Mouse (Mus musculus) spleen, postnatal 10 days (tissue): ENCODE measurements around the gene Olfr1289.

Source experiments
- DNase-seq, 2 experiments: peaks; one replicate each; pipeline ENCODE4 v3.0.0; 2021 to 2022; ENCODE audit warnings: low spot score in 2 of 2

The Olfr1289 gene

DNA sequence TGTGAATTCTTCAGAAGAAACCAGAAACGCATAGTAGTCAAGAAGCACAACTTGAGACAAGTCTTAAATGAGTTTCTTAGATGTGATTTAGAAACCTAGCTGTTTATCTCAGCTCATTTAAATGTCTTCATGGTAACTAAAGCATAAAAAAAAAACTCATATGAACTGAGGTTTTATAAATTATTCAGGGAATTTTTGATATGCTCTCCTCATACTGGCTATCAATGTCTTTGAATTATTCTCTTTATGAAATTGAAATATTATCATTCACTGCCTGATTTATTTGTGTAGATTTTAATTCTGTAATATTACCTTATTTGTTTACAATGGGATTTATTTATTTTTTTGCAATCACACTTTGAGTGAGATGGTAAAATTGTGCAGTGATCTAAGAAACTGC lies at the start of gene Olfr1289:
Gene Olfr1289, plus strand, starts transcription at position 301 of the 400 bp plus-strand sequence.
- no peak for DNase-seq

DNA sequence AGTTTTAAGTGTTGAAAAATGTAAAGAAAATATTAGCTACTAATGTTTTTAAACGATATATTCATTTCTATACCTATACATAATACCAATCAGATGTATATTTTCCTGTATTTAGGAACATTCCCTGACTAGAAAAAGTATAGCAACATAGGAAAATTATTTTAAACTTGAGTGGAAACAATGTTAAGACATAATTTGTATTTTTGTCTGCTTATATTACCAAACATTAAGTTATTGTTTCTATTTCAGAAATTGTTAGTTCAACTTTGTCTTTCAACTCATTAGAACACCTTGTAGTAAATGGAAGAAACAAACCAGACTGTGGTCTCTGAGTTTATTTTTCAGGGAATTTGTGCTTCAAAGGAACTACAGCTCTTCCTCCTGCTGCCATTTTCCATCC lies 31.8 kb upstream of the Olfr1289 start, which contains the start of gene Olfr1287:
Gene Olfr1287, plus strand, starts transcription at position 301 of the 400 bp plus-strand sequence.
- DNase-seq = no peak

DNA sequence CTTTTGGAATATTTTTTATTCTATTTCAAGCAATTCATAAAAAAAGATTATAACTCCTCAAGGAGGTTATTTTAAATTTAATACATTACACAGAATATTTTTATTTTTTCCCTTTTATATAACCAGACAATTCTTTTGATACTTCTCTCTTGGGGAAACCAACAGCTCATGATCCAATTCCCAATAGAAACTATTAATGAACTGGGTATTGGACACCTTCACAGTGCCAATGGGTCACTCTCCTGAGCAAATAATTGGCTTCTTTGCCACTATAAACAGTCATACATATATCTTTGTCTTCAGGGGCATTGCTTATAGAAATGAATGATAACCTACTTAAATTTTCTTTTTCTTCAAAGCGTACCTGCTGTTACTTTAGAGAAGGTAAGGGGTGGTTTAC lies 6.8 kb upstream of the Olfr1289 start, which contains the start of gene Olfr1288:
Gene Olfr1288, plus strand, starts transcription at position 301 of the 400 bp plus-strand sequence.
- no peak for DNase-seq

DNA sequence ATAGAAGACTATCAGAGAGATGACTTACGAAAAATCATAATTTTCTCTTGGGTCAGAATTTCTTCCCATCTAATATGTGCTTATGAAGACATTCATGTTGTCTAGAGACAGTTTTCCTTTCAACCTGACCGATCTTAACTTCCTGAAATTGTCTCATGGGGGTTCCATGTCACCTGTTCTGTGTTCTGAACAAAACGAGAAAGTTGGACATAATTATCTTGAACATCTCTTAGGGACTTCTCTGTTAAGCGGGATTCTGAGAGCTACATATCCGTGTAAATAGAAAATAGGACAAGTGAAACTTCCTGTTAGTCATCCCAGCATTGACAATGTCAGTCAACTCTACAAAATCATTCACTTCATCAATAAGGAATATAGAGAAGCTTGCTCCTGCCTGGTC lies 13.1 kb downstream of the Olfr1289 start, which contains the start of gene Olfr1290:
Gene Olfr1290, minus strand, starts transcription at position 101 of the 400 bp plus-strand sequence.
- no peak for DNase-seq

DNA sequence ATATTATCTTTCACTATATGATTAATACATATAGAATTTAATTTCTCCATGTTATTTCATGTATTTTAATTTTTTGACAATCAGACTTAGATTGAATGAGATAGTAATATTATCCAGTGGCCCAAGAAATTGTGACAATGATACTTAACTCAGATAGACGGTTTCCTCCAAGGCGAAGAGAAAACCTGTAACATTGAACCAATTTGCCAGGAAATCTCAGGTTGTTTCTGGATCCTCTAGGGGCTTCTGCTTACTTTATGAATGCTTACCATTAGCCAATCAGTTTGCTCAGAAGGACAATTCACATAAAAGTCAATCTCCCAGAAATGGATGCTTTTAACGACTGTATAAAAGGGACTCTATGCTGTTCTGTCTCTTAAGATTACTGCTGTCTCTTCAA lies 16.3 kb downstream of the Olfr1289 start, which contains the start of gene Olfr1291-ps1:
Gene Olfr1291-ps1, plus strand, starts transcription at position 301 of the 400 bp plus-strand sequence.
- DNase-seq = no peak

DNA sequence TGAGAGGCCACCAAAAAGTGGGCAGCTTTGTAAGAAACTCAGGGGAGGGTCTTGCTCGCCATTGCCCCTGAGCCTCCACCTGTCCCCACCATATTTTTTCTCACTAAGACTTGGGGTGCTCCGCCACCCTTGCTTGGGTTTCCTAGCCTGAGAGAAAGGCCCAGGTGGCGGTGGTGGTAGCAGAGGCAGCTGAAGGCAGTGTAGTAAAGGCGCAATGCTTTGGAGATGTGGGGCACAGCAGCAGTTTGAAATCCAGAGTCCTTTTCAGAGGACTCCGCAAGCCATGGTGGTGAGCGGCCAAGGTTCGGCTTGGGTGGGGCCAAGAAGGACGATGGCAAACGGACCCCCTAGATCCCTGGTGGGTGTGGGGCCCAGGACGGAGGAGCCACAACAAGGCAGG lies 36.8 kb downstream of the Olfr1289 start:
- no peak for DNase-seq

DNA sequence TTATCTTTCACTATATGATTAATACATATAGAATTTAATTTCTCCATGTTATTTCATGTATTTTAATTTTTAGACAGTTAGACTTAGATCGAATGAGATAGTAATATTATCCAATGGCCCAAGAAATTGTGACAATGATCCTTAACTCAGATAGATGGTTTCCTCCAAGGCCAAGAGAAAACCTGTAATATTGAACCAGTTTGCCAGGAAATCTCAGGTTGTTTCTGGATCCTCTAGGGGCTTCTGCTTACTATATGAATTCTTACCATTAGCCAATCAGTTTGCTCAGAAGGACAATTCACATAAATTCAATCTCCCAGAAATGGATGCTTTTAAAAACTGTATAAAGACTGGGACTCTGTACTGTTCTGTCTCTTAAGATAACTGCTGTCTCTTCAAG lies 44.3 kb downstream of the Olfr1289 start, which contains the start of gene Olfr1293-ps:
Gene Olfr1293-ps, plus strand, starts transcription at position 301 of the 400 bp plus-strand sequence.
- no peak for DNase-seq
